Mouse (Mus musculus): ENCODE data around the gene Ctdsp1. TPM values are rescaled to one million over a fixed set of nuclear protein-coding genes. Genes with fewer than 3 reads are reported as not detected.

The Ctdsp1 gene
- polyA plus RNA-seq, 1 experiment from 2014 or later, result 86.8 TPM

DNA sequence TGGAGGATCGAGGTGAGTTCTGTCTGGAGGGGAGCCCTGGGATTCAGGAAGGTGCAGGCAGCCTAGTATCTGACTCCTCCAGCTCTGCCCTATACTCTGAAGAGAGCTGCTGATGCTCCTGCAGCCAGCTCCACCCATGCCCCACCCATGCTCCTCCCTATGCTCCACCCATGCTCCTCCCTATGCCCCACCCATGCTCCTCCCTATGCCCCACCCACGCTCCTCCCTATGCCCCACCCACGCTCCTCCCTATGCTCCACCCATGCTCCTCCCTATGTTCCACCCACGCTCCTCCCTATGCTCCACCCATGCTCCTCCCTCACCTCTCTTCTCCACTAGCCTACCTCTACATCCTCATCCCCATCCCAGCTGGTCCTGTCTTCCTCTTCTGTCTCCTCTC lies 23.8 kb downstream of the Ctdsp1 start:
- 47% methylated on average over 4 of the region's 4 CpGs for WGBS

DNA sequence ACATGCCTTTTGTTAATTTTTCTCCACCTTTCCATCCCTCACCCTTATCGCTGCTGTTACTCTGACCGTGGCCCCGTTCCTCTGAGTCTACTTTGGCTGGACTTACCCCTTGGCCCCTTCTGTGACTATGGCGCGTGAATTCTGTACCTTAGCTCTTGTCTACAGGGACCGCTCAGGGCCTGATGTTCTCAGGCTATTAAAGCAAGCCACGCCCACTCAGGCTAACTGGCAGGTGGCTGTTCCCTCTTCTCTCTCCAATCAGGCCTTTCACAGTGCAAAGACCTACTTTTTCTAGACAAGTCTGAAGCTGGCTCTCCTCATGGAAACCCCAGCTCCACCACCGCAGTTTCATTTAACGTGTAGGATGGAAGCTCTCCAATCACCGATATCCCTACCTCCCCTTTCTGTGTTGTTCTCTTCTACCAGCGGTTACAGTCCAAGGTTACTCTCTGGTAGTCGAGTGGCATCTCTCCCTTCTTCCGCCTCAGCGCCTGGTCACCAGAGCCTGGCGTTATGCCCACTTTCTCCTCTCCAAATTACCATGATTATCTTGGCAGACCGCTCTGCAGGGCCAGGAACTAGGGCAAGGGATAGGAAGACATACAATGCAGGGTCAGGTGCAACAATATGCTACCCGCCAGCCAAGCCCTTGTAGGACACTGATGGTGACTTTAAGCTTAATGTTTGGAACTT lies 27.6 kb downstream of the Ctdsp1 start:
- Histone ChIP-seq H3K4me3 (ENCODE audit: low read depth, low read length) (no peak overlapping the region), H3K4me1 (replicated peaks; ENCODE audit: control insufficient read depth, insufficient read depth, low read length) (no peaks in the 10 kb centered on the region), H3K27me3 (replicated peaks; ENCODE audit: control insufficient read depth, insufficient read depth, low read length) (no peaks in the 10 kb centered on the region), H3K27ac (ENCODE audit: low read depth) (no peak overlapping the region), H3K9me3 (ENCODE audit: control insufficient read depth, low read length) (no peaks in the 10 kb centered on the region), H3K9ac (ENCODE audit: low read length) (no peak overlapping the region), H3K4me2 (ENCODE audit: low read length) (no peak overlapping the region), H3K36me3 (ENCODE audit: control insufficient read depth, insufficient read depth, low read length) (no peaks in the 10 kb centered on the region)
- DNase-seq (ENCODE audit: low spot score), result no peak
- 78% methylated on average over 17 of the region's 17 CpGs for WGBS
- ATAC-seq (replicated peaks; ENCODE audit: low FRiP score, low TSS enrichment, low read depth), result no peak

More for the DNA sequence above, 23.8 kb downstream of the Ctdsp1 start:
- Histone ChIP-seq H3K27ac (ENCODE audit: low read depth) (no peak overlapping the region), H3K4me3 (ENCODE audit: low read depth, low read length) (no peak overlapping the region), H3K4me2 (ENCODE audit: low read length) (no peak overlapping the region), H3K36me3 (ENCODE audit: control insufficient read depth, insufficient read depth, low read length) (no peaks in the 10 kb centered on the region), H3K27me3 (replicated peaks; ENCODE audit: control insufficient read depth, insufficient read depth, low read length) (no peaks in the 10 kb centered on the region), H3K9me3 (ENCODE audit: control insufficient read depth, low read length) (no peaks in the 10 kb centered on the region), H3K4me1 (replicated peaks; ENCODE audit: control insufficient read depth, insufficient read depth, low read length) (no peaks in the 10 kb centered on the region), H3K9ac (ENCODE audit: low read length) (no peak overlapping the region)
- DNase-seq (ENCODE audit: low spot score) (no peak), ATAC-seq (replicated peaks; ENCODE audit: low FRiP score, low TSS enrichment, low read depth) (no peak)

DNA sequence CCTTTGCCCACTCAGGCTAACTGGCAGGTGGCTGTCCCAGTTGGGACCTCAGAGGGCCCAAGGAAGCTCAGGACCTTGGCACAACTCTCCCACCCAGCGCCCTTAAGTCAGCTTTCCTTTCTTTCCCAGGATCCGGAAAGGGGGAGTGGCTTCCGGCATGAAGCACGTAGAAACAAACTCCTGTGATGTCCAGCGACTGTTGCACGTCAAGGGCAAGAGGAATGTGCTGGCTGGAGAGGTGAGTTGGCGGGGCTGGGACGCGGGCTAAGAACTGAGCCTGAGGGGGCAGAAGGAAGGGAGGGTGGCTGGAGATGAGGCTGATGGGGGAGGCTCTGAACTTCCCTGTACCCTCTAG lies 28.1 kb downstream of the Ctdsp1 start:
- no peak for ATAC-seq (replicated peaks; ENCODE audit: low FRiP score, low TSS enrichment, low read depth)
- no peak overlapping the region for H3K9ac ChIP-seq (ENCODE audit: low read length)
- DNase-seq (ENCODE audit: low spot score), result no peak
- H3K27me3 ChIP-seq (replicated peaks; ENCODE audit: control insufficient read depth, insufficient read depth, low read length), result no peaks in the 10 kb centered on the region
- no peak overlapping the region for H3K4me2 ChIP-seq (ENCODE audit: low read length)
- no peaks in the 10 kb centered on the region for H3K36me3 ChIP-seq (ENCODE audit: control insufficient read depth, insufficient read depth, low read length)
- H3K9me3 ChIP-seq (ENCODE audit: control insufficient read depth, low read length), result no peaks in the 10 kb centered on the region
- 53% methylated on average over 9 of the region's 9 CpGs for WGBS
- H3K4me3 ChIP-seq (ENCODE audit: low read depth, low read length), result no peak overlapping the region
- no peak overlapping the region for H3K27ac ChIP-seq (ENCODE audit: low read depth)
- no peaks in the 10 kb centered on the region for H3K4me1 ChIP-seq (replicated peaks; ENCODE audit: control insufficient read depth, insufficient read depth, low read length)

DNA sequence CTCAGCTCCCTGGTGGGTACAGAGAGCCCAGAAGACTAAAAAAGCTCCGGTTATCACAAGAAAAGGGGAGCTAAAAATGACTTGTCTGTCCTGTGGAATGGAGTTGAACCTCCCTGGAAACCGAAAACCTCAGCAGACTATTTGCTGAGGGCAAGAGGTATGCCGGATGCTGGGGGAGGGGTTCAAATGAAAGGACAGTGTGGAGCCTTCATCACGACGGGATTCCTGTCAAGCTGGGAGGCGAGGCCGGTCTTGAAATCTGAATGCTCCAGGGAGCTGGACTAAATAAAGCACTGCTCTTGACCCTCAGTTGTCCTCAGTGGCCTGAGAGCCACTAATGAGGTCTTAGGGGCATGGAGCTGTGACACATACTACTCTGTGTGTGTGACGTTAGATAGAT lies 31.8 kb downstream of the Ctdsp1 start:
- Histone ChIP-seq H3K36me3 (ENCODE audit: control insufficient read depth, insufficient read depth, low read length) (0 out of 2 replicates have a peak, but pooled peaks cover 4% of the 10 kb centered on the region), H3K9ac (ENCODE audit: low read length) (no peak overlapping the region), H3K27ac (ENCODE audit: low read depth) (no peak overlapping the region), H3K4me3 (ENCODE audit: low read depth, low read length) (no peak overlapping the region), H3K27me3 (replicated peaks; ENCODE audit: control insufficient read depth, insufficient read depth, low read length) (no peaks in the 10 kb centered on the region), H3K4me2 (ENCODE audit: low read length) (no peak overlapping the region), H3K9me3 (ENCODE audit: control insufficient read depth, low read length) (no peaks in the 10 kb centered on the region), H3K4me1 (replicated peaks; ENCODE audit: control insufficient read depth, insufficient read depth, low read length) (peaks cover 4% of the 10 kb centered on the region)
- ATAC-seq (replicated peaks; ENCODE audit: low FRiP score, low TSS enrichment, low read depth) (no peak), DNase-seq (ENCODE audit: low spot score) (no peak)
- WGBS, result 39% methylated on average over 8 of the region's 8 CpGs

DNA sequence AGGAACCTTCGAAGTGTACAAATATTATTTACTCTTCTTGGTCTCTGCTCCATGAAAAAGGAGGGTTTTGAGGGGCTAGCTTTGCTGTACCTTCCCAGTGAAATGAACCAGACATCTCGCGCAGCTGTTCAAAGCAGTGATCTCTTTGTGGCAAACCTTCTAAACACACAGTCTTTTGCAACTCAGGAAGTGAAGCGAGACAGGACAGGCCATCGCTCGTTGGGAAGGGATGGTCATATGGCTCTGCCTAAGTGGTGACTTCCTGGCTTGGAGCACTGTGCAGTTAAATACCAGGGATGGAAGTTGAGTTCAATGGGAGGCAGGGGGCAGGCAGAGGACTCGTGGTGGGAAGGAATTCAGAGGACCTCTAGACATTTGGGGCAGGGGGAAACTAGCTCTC lies 34.5 kb downstream of the Ctdsp1 start:
- H3K36me3 ChIP-seq (ENCODE audit: control insufficient read depth, insufficient read depth, low read length), result 0 out of 2 replicates have a peak, but pooled peaks cover 4% of the 10 kb centered on the region
- ATAC-seq (replicated peaks; ENCODE audit: low FRiP score, low TSS enrichment, low read depth), result no peak
- H3K9me3 ChIP-seq (ENCODE audit: control insufficient read depth, low read length), result no peaks in the 10 kb centered on the region
- H3K9ac ChIP-seq (ENCODE audit: low read length), result no peak overlapping the region
- H3K27ac ChIP-seq (ENCODE audit: low read depth), result no peak overlapping the region
- no peaks in the 10 kb centered on the region for H3K27me3 ChIP-seq (replicated peaks; ENCODE audit: control insufficient read depth, insufficient read depth, low read length)
- H3K4me2 ChIP-seq (ENCODE audit: low read length), result no peak overlapping the region
- DNase-seq (ENCODE audit: low spot score), result no peak
- no peak overlapping the region for H3K4me3 ChIP-seq (ENCODE audit: low read depth, low read length)
- WGBS, result 41% methylated on average over 7 of the region's 7 CpGs
- peaks cover 4% of the 10 kb centered on the region for H3K4me1 ChIP-seq (replicated peaks; ENCODE audit: control insufficient read depth, insufficient read depth, low read length)

DNA sequence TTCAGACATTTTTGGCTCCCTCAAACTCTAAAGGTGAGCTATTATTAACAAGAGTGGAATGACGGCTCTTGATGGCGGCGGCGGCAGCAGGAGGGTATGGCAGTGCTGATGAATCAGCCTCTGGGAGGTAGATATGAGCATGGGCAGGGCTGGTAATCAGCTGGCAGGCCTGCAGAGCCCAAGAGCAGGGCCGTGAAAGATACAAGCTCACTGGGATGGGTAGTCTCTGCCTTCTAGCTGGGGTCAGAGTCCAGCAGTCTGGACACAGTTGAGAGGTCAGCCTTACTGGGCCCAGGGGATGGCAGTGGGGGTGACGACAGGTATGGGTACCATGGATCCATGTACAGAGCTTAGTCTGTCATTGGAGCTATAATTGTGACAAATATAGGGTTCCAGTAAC lies 41.9 kb downstream of the Ctdsp1 start:
- DNase-seq (ENCODE audit: low spot score) (no peak), ATAC-seq (replicated peaks; ENCODE audit: low FRiP score, low TSS enrichment, low read depth) (no peak)
- Histone ChIP-seq H3K4me1 (replicated peaks; ENCODE audit: control insufficient read depth, insufficient read depth, low read length) (no peaks in the 10 kb centered on the region; the same call in 1 of the 2 replicates), H3K4me3 (ENCODE audit: low read depth, low read length) (no peak overlapping the region), H3K9ac (ENCODE audit: low read length) (no peak overlapping the region), H3K27me3 (replicated peaks; ENCODE audit: control insufficient read depth, insufficient read depth, low read length) (no peaks in the 10 kb centered on the region), H3K4me2 (ENCODE audit: low read length) (no peak overlapping the region), H3K36me3 (ENCODE audit: control insufficient read depth, insufficient read depth, low read length) (peaks cover 57% of the 10 kb centered on the region), H3K27ac (ENCODE audit: low read depth) (no peak overlapping the region), H3K9me3 (ENCODE audit: control insufficient read depth, low read length) (no peaks in the 10 kb centered on the region)
- WGBS, result 89% methylated on average over 6 of the region's 6 CpGs

DNA sequence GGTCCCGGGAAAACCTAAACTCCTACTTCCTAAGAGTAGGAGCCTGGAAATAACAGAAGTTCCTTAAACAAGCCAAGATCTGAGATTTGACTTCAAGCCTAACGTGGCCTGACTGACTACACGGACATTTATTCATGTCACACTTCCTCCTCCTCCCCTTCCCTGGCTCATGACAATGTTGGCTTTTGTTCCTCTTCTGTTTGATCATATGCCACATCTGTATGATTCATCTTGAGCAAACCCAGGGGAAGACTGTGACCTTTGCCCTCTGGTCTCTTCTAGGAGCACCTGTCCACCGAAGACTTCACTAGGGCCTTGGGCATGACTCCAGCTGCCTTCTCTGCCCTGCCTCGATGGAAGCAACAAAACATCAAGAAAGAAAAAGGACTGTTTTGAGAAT lies 43.3 kb downstream of the Ctdsp1 start:
- Histone ChIP-seq H3K9me3 (ENCODE audit: control insufficient read depth, low read length) (no peaks in the 10 kb centered on the region), H3K36me3 (ENCODE audit: control insufficient read depth, insufficient read depth, low read length) (peaks cover 70% of the 10 kb centered on the region), H3K9ac (ENCODE audit: low read length) (no peak overlapping the region), H3K4me2 (ENCODE audit: low read length) (no peak overlapping the region), H3K4me1 (replicated peaks; ENCODE audit: control insufficient read depth, insufficient read depth, low read length) (no peaks in the 10 kb centered on the region; the same call in 1 of the 2 replicates), H3K4me3 (ENCODE audit: low read depth, low read length) (no peak overlapping the region), H3K27me3 (replicated peaks; ENCODE audit: control insufficient read depth, insufficient read depth, low read length) (no peaks in the 10 kb centered on the region), H3K27ac (ENCODE audit: low read depth) (peak overlapping the region; percentile 62; the same call in 1 of the 2 replicates)
- DNase-seq (ENCODE audit: low spot score) (no peak), ATAC-seq (replicated peaks; ENCODE audit: low FRiP score, low TSS enrichment, low read depth) (peak; percentile 30)
- 45% methylated on average over 5 of the region's 5 CpGs for WGBS

DNA sequence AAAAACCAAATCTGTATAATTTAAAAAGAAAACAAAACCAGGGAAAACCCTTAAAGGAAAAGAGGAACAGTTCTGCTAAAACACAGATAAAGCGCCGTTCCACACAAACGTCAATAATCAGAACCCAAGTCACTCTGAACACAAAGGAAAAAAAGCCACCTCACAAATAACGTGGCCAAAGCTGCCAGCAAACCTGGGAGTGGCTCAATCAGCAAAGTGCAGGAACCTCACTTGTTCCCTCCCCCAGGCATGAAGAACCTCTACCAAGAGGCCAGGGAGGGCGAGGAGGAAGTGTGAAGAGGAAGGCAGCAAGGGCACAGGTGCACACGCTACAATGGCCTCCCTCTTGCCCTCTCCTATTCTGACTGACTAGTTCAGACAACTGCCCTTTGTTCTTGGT lies 44.3 kb downstream of the Ctdsp1 start:
- WGBS, result 74% methylated on average over 5 of the region's 6 CpGs
- no peak overlapping the region for H3K4me2 ChIP-seq (ENCODE audit: low read length)
- no peaks in the 10 kb centered on the region for H3K9me3 ChIP-seq (ENCODE audit: control insufficient read depth, low read length)
- DNase-seq (ENCODE audit: low spot score), result no peak
- H3K36me3 ChIP-seq (ENCODE audit: control insufficient read depth, insufficient read depth, low read length), result peaks cover 80% of the 10 kb centered on the region
- no peak overlapping the region for H3K4me3 ChIP-seq (ENCODE audit: low read depth, low read length)
- H3K27ac ChIP-seq (ENCODE audit: low read depth), result no peak overlapping the region
- H3K9ac ChIP-seq (ENCODE audit: low read length), result no peak overlapping the region
- ATAC-seq (replicated peaks; ENCODE audit: low FRiP score, low TSS enrichment, low read depth), result no peak
- H3K4me1 ChIP-seq (replicated peaks; ENCODE audit: control insufficient read depth, insufficient read depth, low read length), result no peaks in the 10 kb centered on the region; the same call in 1 of the 2 replicates
- no peaks in the 10 kb centered on the region for H3K27me3 ChIP-seq (replicated peaks; ENCODE audit: control insufficient read depth, insufficient read depth, low read length)

Data from intestine, embryonic 14.5 days (tissue).